Mouse (Mus musculus) liver, adult 2 months (tissue): ENCODE results near the gene Gprc5c.
A peak's percentile ranks its signal among the peaks of the same experiment; 100 is the strongest.

Experiments
- CTCF ChIP-seq: fragments of 200-500 bp; IDR thresholded peaks from 2 replicates; pipeline ENCODE4 v1.5.1; 2011; ENCODE audit warnings: low read depth, low read length, control low read depth
- POLR2A ChIP-seq: fragments of 200-500 bp; IDR thresholded peaks from 2 replicates; pipeline ENCODE4 v1.6.1; 2011; ENCODE audit warnings: low read length, control low read depth; ENCODE audit not compliant: insufficient read depth; ENCODE audit errors: extremely low read depth

- TF ChIP-seq POLR2A (peak; percentile 51), CTCF (no peak)
Measured at GRCm38 (mm10) chr11:114851608-114852310, 807 bp downstream of the Gprc5c start.
